Mouse (Mus musculus): Measurements from ENCODE around the gene Actn4.
A peak's percentile ranks its signal among the peaks of the same experiment; 100 is the strongest.

DNA sequence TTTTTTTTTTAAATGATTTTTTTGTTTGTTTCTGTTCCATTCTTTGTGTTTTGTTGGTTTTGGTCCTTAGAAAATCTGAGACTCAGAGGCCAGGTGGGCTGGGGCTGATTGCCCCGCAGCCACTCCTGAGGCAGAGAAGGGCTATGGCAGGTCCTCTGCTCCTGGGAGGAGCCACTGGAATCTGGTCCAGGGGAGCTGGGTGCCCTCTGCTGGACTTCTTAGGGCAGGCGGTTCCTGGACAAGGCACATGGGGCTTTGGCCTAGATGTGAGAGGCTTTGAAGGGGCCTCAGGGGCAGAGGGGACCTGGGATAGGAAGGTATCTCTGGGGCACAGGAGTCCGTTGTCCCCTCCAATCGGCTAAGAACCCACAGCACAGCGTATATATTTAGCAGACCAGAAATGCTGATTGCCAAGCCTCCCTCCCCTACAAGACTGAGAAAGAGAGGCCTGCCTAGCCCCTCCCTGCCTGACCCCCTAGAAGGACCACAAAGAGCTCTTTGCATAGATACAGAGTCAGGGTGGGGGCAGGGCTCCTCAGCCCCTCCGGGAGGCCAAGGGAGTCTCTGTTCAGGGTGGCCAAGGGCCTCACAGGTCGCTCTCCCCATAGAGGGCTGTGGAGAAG is 68.4 kb downstream of the Actn4 start:
- no peak for TF ChIP-seq POLR2A (IDR thresholded peaks at IDR 0.05; ENCODE audit: borderline replicate concordance, control insufficient read depth, low read depth, low read length)
- peak; percentile 45; the same call in 1 of the 2 replicates for TF ChIP-seq CTCF (IDR thresholded peaks at IDR 0.05; ENCODE audit: control insufficient read depth, insufficient read depth, low read length)
